Mouse (Mus musculus) hindbrain, embryonic 15.5 days (tissue): ENCODE results near the gene Nhsl2. TPM values are rescaled to one million over a fixed set of nuclear protein-coding genes. Genes with fewer than 3 reads are reported as not detected.

Source experiments
- ATAC-seq: fragments of 200-750 bp; cut with Nextera tagmentation; 2 replicates; pipeline ENCODE4 v1.8.0; 2017; ENCODE audit warnings: low read depth, moderate number of reproducible peaks, moderate TSS enrichment; ENCODE audit not compliant: low FRiP score
- H3K27ac ChIP-seq: fragments of 300-500 bp; sonication (generic); replicated peaks from 2 replicates; pipeline ENCODE4 v1.5.1; 2015; ENCODE audit warnings: mild to moderate bottlenecking, inconsistent platforms
- H3K27me3 ChIP-seq: fragments of 300-500 bp; sonication (generic); 2 replicates; pipeline ENCODE4 v1.6.1; 2015; ENCODE audit warnings: control low read depth, inconsistent platforms
- H3K36me3 ChIP-seq: fragments of 300-500 bp; sonication (generic); 2 replicates; pipeline ENCODE4 v1.6.1; 2015; ENCODE audit warnings: control low read depth, inconsistent platforms
- H3K4me1 ChIP-seq: fragments of 300-500 bp; sonication (generic); replicated peaks from 2 replicates; pipeline ENCODE4 v1.6.1; 2015; ENCODE audit warnings: control low read depth, inconsistent platforms
- H3K4me2 ChIP-seq: fragments of 300-500 bp; sonication (generic); 2 replicates; pipeline ENCODE4 v1.6.1; 2015; ENCODE audit warnings: moderate library complexity, mild to moderate bottlenecking, inconsistent platforms
- H3K4me3 ChIP-seq: fragments of 300-500 bp; sonication (generic); 2 replicates; pipeline ENCODE4 v1.5.1; 2015; ENCODE audit warnings: mild to moderate bottlenecking, inconsistent platforms
- H3K9ac ChIP-seq: fragments of 300-500 bp; sonication (generic); 2 replicates; pipeline ENCODE4 v1.6.1; 2015; ENCODE audit warnings: inconsistent platforms
- H3K9me3 ChIP-seq: fragments of 300-500 bp; sonication (generic); 2 replicates; pipeline ENCODE4 v1.6.1; 2016; ENCODE audit warnings: control low read depth, inconsistent platforms
- WGBS: fragments of 180-500 bp; shearing (Covaris S2); methylation state at CpG from one replicate; pipeline ENCODE4 v1.1.7; 2015; 5-methylcytosine and 5-hydroxymethylcytosine counted together
- polyA plus RNA-seq: library from polyadenylated mRNA; unstranded; fragments of >200 nt; fragmentation: Nextera tagmentation; extraction: Ambion mirVana; gene quantifications from 2 replicates; pipeline ENCODE4 v1.2.1, GENCODE M21; 2015

Nhsl2 gene
- polyA plus RNA-seq, 1 experiment from 2014 or later = 6.4 TPM

GRCm38 (mm10) chrX:102032431-102032830, 183.2 kb downstream of the Nhsl2 start:
- H3K36me3 ChIP-seq = no peaks in the 10 kb centered on the region
- no peaks in the 10 kb centered on the region for H3K9me3 ChIP-seq
- no peak overlapping the region for H3K9ac ChIP-seq
- H3K4me1 ChIP-seq = no peaks in the 10 kb centered on the region
- no peak overlapping the region for H3K4me3 ChIP-seq
- WGBS = 35% methylated on average over 8 of the region's 8 CpGs
- H3K27ac ChIP-seq = 0 out of 2 replicates have a peak overlapping the region, but pooled peaks have one; percentile 8
- no peak overlapping the region for H3K4me2 ChIP-seq
- H3K27me3 ChIP-seq = 0 out of 2 replicates have a peak, but pooled peaks cover 5% of the 10 kb centered on the region
- ATAC-seq = no peak

GRCm38 (mm10) chrX:102033566-102033965, 184.4 kb downstream of the Nhsl2 start:
- ATAC-seq = no peak
- Histone ChIP-seq H3K36me3 (no peaks in the 10 kb centered on the region), H3K9ac (no peak overlapping the region), H3K4me3 (no peak overlapping the region), H3K4me1 (no peaks in the 10 kb centered on the region), H3K27me3 (0 out of 2 replicates have a peak, but pooled peaks cover 5% of the 10 kb centered on the region), H3K9me3 (no peaks in the 10 kb centered on the region), H3K27ac (no peak overlapping the region), H3K4me2 (no peak overlapping the region)
- WGBS = 74% methylated on average over 2 of the region's 2 CpGs

- Histone ChIP-seq H3K27me3 (0 out of 2 replicates have a peak, but pooled peaks cover 5% of the 10 kb centered on the region), H3K4me2 (no peak overlapping the region), H3K4me3 (no peak overlapping the region), H3K27ac (no peak overlapping the region), H3K36me3 (no peaks in the 10 kb centered on the region), H3K4me1 (no peaks in the 10 kb centered on the region), H3K9ac (no peak overlapping the region), H3K9me3 (no peaks in the 10 kb centered on the region)
- ATAC-seq = no peak
- 76% methylated on average over 3 of the region's 3 CpGs for WGBS
Observed at GRCm38 (mm10) chrX:102035671-102036070, 186.5 kb downstream of the Nhsl2 start.

- no peaks in the 10 kb centered on the region for H3K36me3 ChIP-seq
- ATAC-seq = no peak
- H3K4me2 ChIP-seq = no peak overlapping the region
- 70% methylated on average over 3 of the region's 3 CpGs for WGBS
- no peak overlapping the region for H3K4me3 ChIP-seq
- no peak overlapping the region for H3K27ac ChIP-seq
- H3K9me3 ChIP-seq = no peaks in the 10 kb centered on the region
- H3K27me3 ChIP-seq = 0 out of 2 replicates have a peak, but pooled peaks cover 5% of the 10 kb centered on the region
- H3K4me1 ChIP-seq = no peaks in the 10 kb centered on the region
- H3K9ac ChIP-seq = no peak overlapping the region
Observed at GRCm38 (mm10) chrX:102036866-102037361, 187.7 kb downstream of the Nhsl2 start.

GRCm38 (mm10) chrX:102037506-102037905, 188.3 kb downstream of the Nhsl2 start:
- no peak overlapping the region for H3K4me3 ChIP-seq
- H3K27me3 ChIP-seq = 0 out of 2 replicates have a peak, but pooled peaks cover 5% of the 10 kb centered on the region
- no peak overlapping the region for H3K9ac ChIP-seq
- H3K36me3 ChIP-seq = no peaks in the 10 kb centered on the region
- H3K4me2 ChIP-seq = no peak overlapping the region
- no peaks in the 10 kb centered on the region for H3K9me3 ChIP-seq
- H3K4me1 ChIP-seq = no peaks in the 10 kb centered on the region
- peak; percentile 27; the same call in 1 of the 2 replicates for ATAC-seq
- no peak overlapping the region for H3K27ac ChIP-seq
- WGBS = 77% methylated on average over 2 of the region's 2 CpGs

- ATAC-seq = no peak
- H3K27ac ChIP-seq = no peak overlapping the region
- 51% methylated on average over 7 of the region's 7 CpGs for WGBS
Observed at GRCm38 (mm10) chrX:102041562-102041961, 192.4 kb downstream of the Nhsl2 start.

GRCm38 (mm10) chrX:102042386-102042785, 193.2 kb downstream of the Nhsl2 start:
- no peak overlapping the region for H3K27ac ChIP-seq
- no peaks in the 10 kb centered on the region for H3K27me3 ChIP-seq
- no peak for ATAC-seq
- 83% methylated on average over 4 of the region's 4 CpGs for WGBS
- no peaks in the 10 kb centered on the region for H3K4me1 ChIP-seq
- no peak overlapping the region for H3K4me2 ChIP-seq
- no peaks in the 10 kb centered on the region for H3K36me3 ChIP-seq
- H3K9me3 ChIP-seq = no peaks in the 10 kb centered on the region
- H3K9ac ChIP-seq = no peak overlapping the region
- no peak overlapping the region for H3K4me3 ChIP-seq

More at GRCm38 (mm10) chrX:102041562-102041961, 192.4 kb downstream of the Nhsl2 start:
- Histone ChIP-seq H3K9me3 (no peaks in the 10 kb centered on the region), H3K36me3 (no peaks in the 10 kb centered on the region), H3K4me1 (no peaks in the 10 kb centered on the region), H3K27me3 (no peaks in the 10 kb centered on the region), H3K9ac (no peak overlapping the region), H3K4me2 (no peak overlapping the region), H3K4me3 (no peak overlapping the region)

GRCm38 (mm10) chrX:102050552-102050951, 201.4 kb downstream of the Nhsl2 start:
- WGBS = 82% methylated on average over 6 of the region's 6 CpGs

GRCm38 (mm10) chrX:102051225-102051624, 202.0 kb downstream of the Nhsl2 start:
- WGBS = 83% methylated on average over 4 of the region's 4 CpGs
- no peaks in the 10 kb centered on the region for H3K36me3 ChIP-seq
- H3K27me3 ChIP-seq = peaks cover 7% of the 10 kb centered on the region; the same call in 1 of the 2 replicates
- H3K4me1 ChIP-seq = no peaks in the 10 kb centered on the region
- H3K9ac ChIP-seq = no peak overlapping the region
- no peak overlapping the region for H3K4me2 ChIP-seq
- no peak overlapping the region for H3K4me3 ChIP-seq
- ATAC-seq = no peak
- H3K27ac ChIP-seq = no peak overlapping the region
- H3K9me3 ChIP-seq = no peaks in the 10 kb centered on the region

More at GRCm38 (mm10) chrX:102050552-102050951, 201.4 kb downstream of the Nhsl2 start:
- Histone ChIP-seq H3K9ac (no peak overlapping the region), H3K36me3 (no peaks in the 10 kb centered on the region), H3K4me3 (no peak overlapping the region), H3K27me3 (peaks cover 7% of the 10 kb centered on the region; the same call in 1 of the 2 replicates), H3K27ac (no peak overlapping the region), H3K4me2 (no peak overlapping the region), H3K4me1 (no peaks in the 10 kb centered on the region), H3K9me3 (no peaks in the 10 kb centered on the region)
- no peak for ATAC-seq

GRCm38 (mm10) chrX:102053371-102053770, 204.2 kb downstream of the Nhsl2 start:
- no peaks in the 10 kb centered on the region for H3K36me3 ChIP-seq
- 92% methylated on average over 2 of the region's 2 CpGs for WGBS
- H3K9ac ChIP-seq = no peak overlapping the region
- H3K9me3 ChIP-seq = no peaks in the 10 kb centered on the region
- peaks cover 6% of the 10 kb centered on the region; the same call in 1 of the 2 replicates for H3K27me3 ChIP-seq
- H3K4me1 ChIP-seq = no peaks in the 10 kb centered on the region
- no peak overlapping the region for H3K27ac ChIP-seq
- no peak for ATAC-seq
- no peak overlapping the region for H3K4me2 ChIP-seq
- no peak overlapping the region for H3K4me3 ChIP-seq

GRCm38 (mm10) chrX:102054009-102054408, 204.8 kb downstream of the Nhsl2 start:
- no peak for ATAC-seq
- WGBS = 90% methylated on average over 4 of the region's 4 CpGs
- no peak overlapping the region for H3K4me3 ChIP-seq

GRCm38 (mm10) chrX:102059437-102059836, 210.3 kb downstream of the Nhsl2 start:
- H3K4me2 ChIP-seq = no peak overlapping the region
- H3K27me3 ChIP-seq = no peaks in the 10 kb centered on the region; the same call in 1 of the 2 replicates
- no peak overlapping the region for H3K9ac ChIP-seq
- 64% methylated on average over 9 of the region's 9 CpGs for WGBS
- no peak for ATAC-seq
- H3K4me1 ChIP-seq = 0 out of 2 replicates have a peak, but pooled peaks cover 4% of the 10 kb centered on the region
- no peaks in the 10 kb centered on the region for H3K9me3 ChIP-seq
- no peaks in the 10 kb centered on the region for H3K36me3 ChIP-seq
- no peak overlapping the region for H3K27ac ChIP-seq
- no peak overlapping the region for H3K4me3 ChIP-seq

More at GRCm38 (mm10) chrX:102054009-102054408, 204.8 kb downstream of the Nhsl2 start:
- Histone ChIP-seq H3K9ac (no peak overlapping the region), H3K9me3 (no peaks in the 10 kb centered on the region), H3K4me2 (no peak overlapping the region), H3K4me1 (no peaks in the 10 kb centered on the region), H3K27ac (no peak overlapping the region), H3K36me3 (no peaks in the 10 kb centered on the region), H3K27me3 (peaks cover 5% of the 10 kb centered on the region; the same call in 1 of the 2 replicates)
